8 mouse cellular contexts compared by ENCODE assay signal in the genomic region with DNA sequence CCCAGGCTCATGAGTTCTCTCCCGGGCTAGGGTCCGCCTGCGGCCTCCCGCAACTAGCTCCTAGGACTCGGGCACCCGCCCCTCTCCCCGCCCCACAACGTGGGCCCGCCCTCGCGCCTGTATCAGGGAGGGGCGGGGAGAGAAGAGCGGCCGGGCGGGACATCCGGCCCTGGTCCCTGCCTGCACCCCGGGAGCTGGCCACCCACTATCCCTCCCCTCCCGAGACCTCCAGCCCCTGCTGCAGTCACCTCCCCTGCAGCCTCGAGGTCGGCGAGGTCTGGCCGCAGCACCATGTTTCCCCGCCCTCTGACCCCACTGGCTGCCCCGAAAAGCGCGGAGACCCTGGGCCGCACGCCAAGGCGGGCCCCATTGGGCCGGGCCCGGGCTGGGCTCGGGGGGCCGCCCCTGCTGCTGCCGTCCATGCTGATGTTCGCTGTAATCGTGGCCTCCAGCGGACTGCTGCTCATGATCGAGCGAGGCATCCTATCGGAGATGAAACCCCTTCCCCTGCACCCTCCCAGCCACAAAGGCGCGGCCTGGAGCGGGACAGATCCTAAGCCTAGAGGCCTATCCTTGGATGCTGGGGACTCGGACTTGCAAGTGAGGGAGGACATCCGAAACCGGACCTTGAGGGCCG. TPM values are rescaled to one million over a fixed set of nuclear protein-coding genes. Genes with fewer than 3 reads are reported as not detected.
DNase-seq lines count a peak whose midpoint lies in the region; ATAC-seq and TF ChIP-seq lines count a peak whose summit lies in the region.

A gene (plus strand): TSS at position 136 of the 637 bp plus-strand sequence.

- H3K27me3 ChIP-seq in hindbrain, embryonic 16.5 days (replicated peaks; ENCODE audit: control insufficient read depth, insufficient read depth, low read length), result no peaks in the 10 kb centered on the region
- H3K27me3 ChIP-seq in limb, embryonic 14.5 days (ENCODE audit: control insufficient read depth, insufficient read depth, low read length), result no peaks in the 10 kb centered on the region
- H3K27me3 ChIP-seq in midbrain, embryonic 13.5 days, result no peaks in the 10 kb centered on the region

- H3K4me2 ChIP-seq in hindbrain, embryonic 16.5 days (ENCODE audit: low read length), result peak within 1 kb of the TSS; percentile 93
- peak within 1 kb of the TSS; percentile 93 for H3K4me2 ChIP-seq in limb, embryonic 14.5 days (replicated peaks; ENCODE audit: low read depth, low read length, severe bottlenecking)
- peak within 1 kb of the TSS; percentile 92 for H3K4me2 ChIP-seq in midbrain, embryonic 13.5 days (replicated peaks)

- H3K27ac ChIP-seq in left cerebral cortex, adult 2 months, result no peak within 1 kb of the TSS
- H3K27ac ChIP-seq in hindbrain, embryonic 16.5 days (ENCODE audit: low read depth, low read length), result no peak within 1 kb of the TSS
- peak within 1 kb of the TSS; percentile 58 for H3K27ac ChIP-seq in limb, embryonic 14.5 days (replicated peaks; ENCODE audit: low read depth, low read length)
- H3K27ac ChIP-seq in midbrain, embryonic 13.5 days, result no peak within 1 kb of the TSS

- no peaks in the 10 kb centered on the region for H3K9me3 ChIP-seq in hindbrain, embryonic 16.5 days (ENCODE audit: control insufficient read depth, low read length)
- no peaks in the 10 kb centered on the region for H3K9me3 ChIP-seq in limb, embryonic 14.5 days (ENCODE audit: control insufficient read depth, low read length)
- H3K9me3 ChIP-seq in midbrain, embryonic 13.5 days, result no peaks in the 10 kb centered on the region

- peak in 1 of 2 experiments; percentile 47 for DNase-seq in left cerebral cortex, adult 2 months (ENCODE audit: extremely low spot score in 1 of 2, low spot score in 2 of 2)
- DNase-seq in left cerebral cortex, adult 11 months (ENCODE audit: low spot score), result no peak
- peak; percentile 57 to 67 for DNase-seq in cerebellum, postnatal 36 days
- peak; percentile 86 for DNase-seq in gastrocnemius, postnatal 14 days
- DNase-seq in limb, embryonic 14.5 days (ENCODE audit: low spot score), result peak; percentile 79
- DNase-seq in spleen, postnatal 10 days (ENCODE audit: low spot score in 2 of 2), result peak; percentile 63 to 78

- H3K9ac ChIP-seq in hindbrain, embryonic 16.5 days (ENCODE audit: low read depth, low read length), result peak within 1 kb of the TSS; percentile 70
- H3K9ac ChIP-seq in limb, embryonic 14.5 days (ENCODE audit: low read depth, low read length, severe bottlenecking), result peak within 1 kb of the TSS; percentile 84
- peak within 1 kb of the TSS; percentile 61 for H3K9ac ChIP-seq in midbrain, embryonic 13.5 days (replicated peaks)

- TF ChIP-seq CTCF in left cerebral cortex, adult 2 months (IDR thresholded peaks at IDR 0.05), result no peak

- peaks cover 20% of the 10 kb centered on the region for H3K4me1 ChIP-seq in hindbrain, embryonic 16.5 days (ENCODE audit: control insufficient read depth, insufficient read depth, low read depth, low read length)
- peaks cover 12% of the 10 kb centered on the region for H3K4me1 ChIP-seq in limb, embryonic 14.5 days (ENCODE audit: control insufficient read depth, insufficient read depth, low read length)
- peaks cover 35% of the 10 kb centered on the region for H3K4me1 ChIP-seq in midbrain, embryonic 13.5 days (replicated peaks)

- intact Hi-C loops in left cerebral cortex, adult 2 months (cut with DNase I), result no loop called here
- intact Hi-C loops in gastrocnemius, postnatal 14 days (cut with DNase I; ENCODE audit: low total_unique reads), result no loop called here

- 2% methylated on average over 42 of the region's 47 CpGs for WGBS in hindbrain, embryonic 16.5 days
- WGBS in limb, embryonic 14.5 days, result under 1% methylated on average over 36 of the region's 47 CpGs
- WGBS in midbrain, embryonic 13.5 days, result under 1% methylated on average over 47 of the region's 47 CpGs

- 0 out of 2 replicates have a peak, but pooled peaks have one; percentile 71 for TF ChIP-seq POLR2A in limb, embryonic 14.5 days (IDR thresholded peaks at IDR 0.05; ENCODE audit: borderline replicate concordance, extremely low read depth, insufficient read depth, insufficient read length)

- peak; percentile 86 for ATAC-seq in hindbrain, embryonic 16.5 days
- ATAC-seq in limb, embryonic 14.5 days (ENCODE audit: low FRiP score, low read depth), result peak; percentile 92
- ATAC-seq in midbrain, embryonic 13.5 days, result peak; percentile 86

- H3K36me3 ChIP-seq in hindbrain, embryonic 16.5 days (ENCODE audit: control insufficient read depth, insufficient read depth, low read length), result peaks cover 18% of the 10 kb centered on the region
- H3K36me3 ChIP-seq in limb, embryonic 14.5 days (ENCODE audit: control insufficient read depth, insufficient read depth, low read length), result peaks cover 12% of the 10 kb centered on the region
- H3K36me3 ChIP-seq in midbrain, embryonic 13.5 days, result peaks cover 29% of the 10 kb centered on the region

- peak within 1 kb of the TSS; percentile 60 for H3K4me3 ChIP-seq in left cerebral cortex, adult 2 months
- peak within 1 kb of the TSS; percentile 59 for H3K4me3 ChIP-seq in hindbrain, embryonic 16.5 days (ENCODE audit: low read length)
- H3K4me3 ChIP-seq in limb, embryonic 14.5 days (replicated peaks; ENCODE audit: low read length), result peak within 1 kb of the TSS; percentile 87
- H3K4me3 ChIP-seq in midbrain, embryonic 13.5 days (replicated peaks), result peak within 1 kb of the TSS; percentile 61

RNA-seq across cellular contexts. Expression of the gene that starts here (rescaled TPM):
- 1 to 10 TPM; 2.4 to 3.3 TPM for total RNA-seq in left cerebral cortex, adult 2 months (2021)
- total RNA-seq in gastrocnemius, postnatal 14 days (2021), result 1 to 10 TPM; 5.8 to 6.2 TPM
- 5.3 and 7.3 TPM in 2 replicates for polyA plus RNA-seq in hindbrain, embryonic 16.5 days (2015; fragmentation: Nextera tagmentation; extraction: Ambion mirVana)
- 59.5 and 73.9 TPM in 2 replicates for polyA plus RNA-seq in limb, embryonic 14.5 days (2012; rRNA removed)
- polyA plus RNA-seq in limb, embryonic 14.5 days (2014; fragmentation: Nextera tagmentation; extraction: Ambion mirVana), result 56.6 and 65.3 TPM in 2 replicates
- 6.2 and 6.6 TPM in 2 replicates for polyA plus RNA-seq in midbrain, embryonic 13.5 days (2015; fragmentation: Nextera tagmentation; extraction: Ambion mirVana)
